Mouse (Mus musculus) frontal cortex, adult 2 months (tissue): ENCODE results near the gene Gm20716. TPM values are rescaled to one million over a fixed set of nuclear protein-coding genes. Genes with fewer than 3 reads are reported as not detected.
"Not testable (repeated sequence)": the region's sequence is repeated elsewhere in the genome, so short reads cannot be mapped to it uniquely, and the experiment has no call there.

ENCODE experiments used
- DNase-seq, 2 experiments: peaks; one replicate each; pipeline ENCODE4 v3.0.0; 2022; ENCODE audit warnings: low spot score in 1 of 2; ENCODE audit errors: extremely low spot score in 1 of 2
- polyA plus RNA-seq: library from polyadenylated mRNA; depleted of rRNA; stranded (reverse); fragments of >200 nt; gene quantifications from 2 replicates; pipeline ENCODE4 v1.2.3, GENCODE M21; 2012; rRNA removed

Gm20716 gene
- polyA plus RNA-seq, 1 experiment, result 39.3 TPM

GRCm38 (mm10) chr2:168167781-168168180 lies 62.4 kb downstream of the Gm20716 start:
- DNase-seq, result no peak

GRCm38 (mm10) chr2:168166750-168167460 lies 63.3 kb downstream of the Gm20716 start:
- no peak for DNase-seq

- no peak for DNase-seq
These were observed 68.2 kb downstream of the Gm20716 start for GRCm38 (mm10) chr2:168161978-168162377.

GRCm38 (mm10) chr2:168161514-168161971 lies 68.6 kb downstream of the Gm20716 start:
- no peak for DNase-seq

GRCm38 (mm10) chr2:168160370-168160930 lies 69.7 kb downstream of the Gm20716 start:
- no peak for DNase-seq

- no peak for DNase-seq
These were observed 71.1 kb downstream of the Gm20716 start for GRCm38 (mm10) chr2:168158911-168159711.

GRCm38 (mm10) chr2:168157974-168158373 lies 72.2 kb downstream of the Gm20716 start:
- not testable (repeated sequence) for DNase-seq

- no peak for DNase-seq
These were observed 73.8 kb downstream of the Gm20716 start for GRCm38 (mm10) chr2:168156361-168156760.

GRCm38 (mm10) chr2:168155666-168156065 lies 74.5 kb downstream of the Gm20716 start:
- no peak for DNase-seq

- DNase-seq, result peak; percentile 17 to 53
These were observed 75.9 kb downstream of the Gm20716 start for GRCm38 (mm10) chr2:168154090-168154881.

GRCm38 (mm10) chr2:168149241-168149640 lies 80.9 kb downstream of the Gm20716 start:
- DNase-seq, result no peak

GRCm38 (mm10) chr2:168147722-168148432 lies 82.3 kb downstream of the Gm20716 start:
- DNase-seq, result no peak

- no peak for DNase-seq
These were observed 84.7 kb downstream of the Gm20716 start for GRCm38 (mm10) chr2:168145437-168145836.

GRCm38 (mm10) chr2:168143794-168144193 lies 86.4 kb downstream of the Gm20716 start:
- DNase-seq, result no peak

GRCm38 (mm10) chr2:168137161-168137560 lies 93.0 kb downstream of the Gm20716 start:
- DNase-seq, result peak in 1 of 2 experiments; percentile 28

Other genes starting within 250 kb of the Gm20716 start
- gene Ripor3, start 219.7 kb downstream of the Gm20716 start, polyA plus RNA-seq, result 1.2 and 1.3 TPM in 2 replicates
- gene Pard6b, start 149.4 kb downstream of the Gm20716 start, polyA plus RNA-seq, result 3.9 and 4.1 TPM in 2 replicates
- gene Adnp, start 23.3 kb downstream of the Gm20716 start, polyA plus RNA-seq, result 33.8 and 43.5 TPM in 2 replicates
- gene Dpm1, start 227 bp upstream of the Gm20716 start, polyA plus RNA-seq, result 21.8 and 24.6 TPM in 2 replicates
- gene Mocs3, start 258 bp upstream of the Gm20716 start, polyA plus RNA-seq, result 11.8 and 13.0 TPM in 2 replicates
- gene Kcng1, start 51.4 kb upstream of the Gm20716 start, polyA plus RNA-seq, result 11.2 and 12.4 TPM in 2 replicates